31 mouse cellular contexts compared by ENCODE assay signal in the genomic region with DNA sequence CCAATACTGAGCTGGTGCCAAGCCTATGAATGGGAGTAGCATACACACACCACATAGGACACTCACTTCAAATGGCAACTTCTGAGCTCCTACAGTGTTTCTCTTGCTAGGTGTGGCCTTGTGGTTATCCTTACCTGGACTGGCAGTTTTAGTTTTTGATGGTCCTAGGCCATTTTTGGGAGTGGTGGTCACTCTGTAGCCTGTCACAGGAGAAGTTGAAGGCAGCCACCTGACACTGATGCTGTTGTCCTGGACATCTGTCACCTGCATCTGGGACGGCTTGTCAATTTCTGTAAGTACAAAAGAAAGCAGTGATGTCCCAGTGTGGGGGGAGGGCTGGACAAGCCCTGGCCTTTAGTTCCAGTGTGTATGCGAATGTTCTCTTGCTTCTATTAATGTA.
"Had no signal": no experiment of that assay in that cellular context is flagged by ENCODE, and none has a peak within 500 bp of the region (broad histone marks: within the 10 kb centered on the region; RNA-seq: fewer than 3 reads in every experiment).

No protein-coding gene starts in this region.

- H3K27ac ChIP-seq: left cerebral cortex, adult 2 months; limb, embryonic 10.5 days; limb, embryonic 12.5 days; limb, embryonic 13.5 days; limb, embryonic 15.5 days; liver, embryonic 12.5 days; liver, embryonic 13.5 days; liver, embryonic 14.5 days; liver, embryonic 15.5 days; lung, embryonic 15.5 days; macrophage; midbrain, embryonic 10.5 days; midbrain, embryonic 12.5 days; midbrain, embryonic 13.5 days; midbrain, embryonic 15.5 days had no signal

- H3K27me3 ChIP-seq: limb, embryonic 12.5 days; limb, embryonic 13.5 days; limb, embryonic 15.5 days; liver, embryonic 12.5 days; liver, embryonic 13.5 days; liver, embryonic 15.5 days; lung, embryonic 15.5 days; megakaryocyte, embryonic 14.5 days; midbrain, embryonic 15.5 days had no signal

- H3K4me1 ChIP-seq: limb, embryonic 10.5 days; limb, embryonic 12.5 days; limb, embryonic 13.5 days; limb, embryonic 15.5 days; liver, embryonic 12.5 days; liver, embryonic 13.5 days; liver, embryonic 15.5 days; lung, embryonic 15.5 days; megakaryocyte, embryonic 14.5 days; midbrain, embryonic 10.5 days; midbrain, embryonic 12.5 days; midbrain, embryonic 13.5 days; midbrain, embryonic 15.5 days had no signal

- ATAC-seq: liver, embryonic 12.5 days; liver, postnatal 0 days; lung, postnatal 0 days; midbrain, embryonic 13.5 days; midbrain, embryonic 15.5 days; midbrain, embryonic 16.5 days had no signal

- DNase-seq: left cerebral cortex, postnatal 4 days; liver; liver, embryonic 13.5 days; liver, postnatal 0 days; lung, adult 18-20 months; lung, adult 2 months; lung, embryonic 14.5 days; lung, postnatal 10 days; lung, postnatal 14 days; lung, postnatal 36 days; lung, postnatal 4 days; midbrain, embryonic 14.5 days had no signal

- H3K9ac ChIP-seq: limb, embryonic 12.5 days; limb, embryonic 13.5 days; limb, embryonic 15.5 days; liver, embryonic 12.5 days; liver, embryonic 13.5 days; liver, embryonic 14.5 days; liver, embryonic 15.5 days; liver, postnatal 0 days; lung, embryonic 14.5 days; lung, embryonic 15.5 days; midbrain, embryonic 12.5 days; midbrain, embryonic 13.5 days; midbrain, embryonic 15.5 days had no signal

- H3K4me2 ChIP-seq: limb, embryonic 12.5 days; limb, embryonic 13.5 days; limb, embryonic 15.5 days; liver, embryonic 11.5 days; liver, embryonic 12.5 days; liver, embryonic 13.5 days; liver, embryonic 15.5 days; lung, embryonic 14.5 days; lung, embryonic 15.5 days; midbrain, embryonic 11.5 days; midbrain, embryonic 12.5 days; midbrain, embryonic 13.5 days; midbrain, embryonic 15.5 days had no signal

- H3K4me3 ChIP-seq: left cerebral cortex, adult 2 months; limb, embryonic 10.5 days; limb, embryonic 12.5 days; limb, embryonic 13.5 days; limb, embryonic 15.5 days; liver, embryonic 12.5 days; liver, embryonic 13.5 days; liver, embryonic 15.5 days; lung, embryonic 15.5 days; megakaryocyte, embryonic 14.5 days; midbrain, embryonic 10.5 days; midbrain, embryonic 12.5 days; midbrain, embryonic 13.5 days; midbrain, embryonic 15.5 days had no signal

- H3K36me3 ChIP-seq: midbrain, embryonic 15.5 days had no signal

- H3K9me3 ChIP-seq: limb, embryonic 10.5 days; limb, embryonic 12.5 days; limb, embryonic 13.5 days; limb, embryonic 15.5 days; liver, embryonic 12.5 days; liver, embryonic 13.5 days; liver, embryonic 15.5 days; lung, embryonic 15.5 days; midbrain, embryonic 10.5 days; midbrain, embryonic 12.5 days; midbrain, embryonic 13.5 days; midbrain, embryonic 15.5 days had no signal
